Mouse (Mus musculus) cerebellum, postnatal 4 days (tissue): Measurements from ENCODE around the gene Ntpcr.

Experiments
- DNase-seq, 2 experiments: peaks; one replicate each; pipeline ENCODE4 v3.0.0; 2022; ENCODE audit warnings: low spot score in 2 of 2, mixed read lengths in 1 of 2

Gene Ntpcr

DNA sequence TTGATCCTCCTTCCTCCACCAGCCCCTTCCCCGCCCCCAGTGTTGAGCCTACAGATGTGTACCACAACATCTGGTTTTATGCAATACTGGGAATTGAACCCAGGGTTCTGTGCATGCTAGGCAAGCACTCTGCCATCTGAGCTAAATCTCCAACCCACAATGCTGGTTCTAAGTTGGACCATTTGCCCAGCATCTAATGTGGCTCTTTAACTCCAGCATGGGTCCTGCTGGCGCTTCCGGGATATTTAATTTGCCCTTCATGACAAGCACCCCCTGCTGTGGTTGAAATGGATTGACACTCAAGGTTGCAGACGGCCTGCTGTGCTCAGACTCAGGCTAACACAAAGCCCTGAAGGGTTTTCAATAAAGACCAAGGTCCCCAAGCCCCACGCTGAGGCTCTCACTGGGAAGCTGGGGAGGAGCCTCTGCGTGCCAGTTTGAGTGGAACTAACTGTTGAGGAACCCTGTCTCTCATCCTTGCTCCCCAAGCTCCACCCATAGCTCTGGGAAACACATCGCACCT, 43.6 kb downstream of the Ntpcr start:
- no peak for DNase-seq

DNA sequence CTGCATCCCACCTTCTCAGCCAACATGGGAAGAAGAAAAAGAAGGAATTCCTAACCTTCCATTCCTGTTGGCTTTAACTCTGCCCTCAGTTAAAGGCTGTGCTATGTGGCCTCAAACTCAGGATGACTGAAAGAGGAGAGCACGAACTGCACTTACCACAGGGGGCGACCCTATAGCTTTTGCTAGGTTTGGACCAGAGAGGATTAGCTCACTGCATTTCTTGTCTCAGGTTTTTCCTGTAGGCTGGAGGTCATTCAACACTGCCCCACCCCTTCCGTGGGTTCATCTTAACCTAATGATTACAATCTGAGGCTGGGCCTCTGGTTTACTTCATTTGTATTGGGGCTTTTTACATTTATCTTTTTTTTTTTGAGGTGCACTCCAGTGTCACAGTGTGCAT, 45.3 kb downstream of the Ntpcr start:
- no peak for DNase-seq

DNA sequence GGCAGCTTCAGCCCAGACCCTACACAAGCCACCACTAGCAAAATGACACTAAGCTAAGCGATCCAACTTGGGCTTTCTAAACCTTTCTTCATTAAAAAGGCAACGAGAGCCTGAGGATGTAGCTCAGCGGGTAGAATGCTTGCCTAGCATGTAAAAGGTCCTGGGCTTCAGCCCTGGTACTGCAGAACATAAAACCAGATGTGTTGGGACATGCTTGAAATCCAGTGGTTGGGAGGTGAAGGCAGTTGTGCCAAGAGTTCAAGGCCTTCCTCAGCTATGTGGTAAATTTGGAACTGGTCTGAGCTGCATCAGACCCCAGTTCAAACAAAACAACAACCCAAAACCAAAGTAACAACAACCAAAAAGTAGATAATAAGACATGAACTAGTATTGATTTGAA, 46.6 kb downstream of the Ntpcr start:
- DNase-seq, result no peak

DNA sequence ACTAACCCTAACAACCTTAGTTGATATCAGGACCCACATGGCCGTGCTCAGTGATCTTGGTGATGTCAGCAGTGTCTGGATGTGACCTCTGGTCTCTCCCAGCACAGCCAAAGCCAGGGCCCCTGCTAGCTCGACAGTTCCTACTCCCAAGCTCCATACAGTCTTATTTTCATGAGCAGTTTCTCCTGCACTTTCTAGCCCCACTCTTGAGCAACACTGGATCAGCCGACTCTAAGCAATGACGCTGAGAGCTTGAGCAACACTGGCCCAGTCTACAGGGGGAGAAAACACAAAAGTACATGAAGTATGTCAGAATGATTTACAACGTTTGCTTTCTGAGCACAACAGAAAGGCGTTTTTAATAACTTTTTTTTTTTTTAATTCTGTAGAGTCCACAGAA, 47.0 kb downstream of the Ntpcr start:
- DNase-seq, result no peak

DNA sequence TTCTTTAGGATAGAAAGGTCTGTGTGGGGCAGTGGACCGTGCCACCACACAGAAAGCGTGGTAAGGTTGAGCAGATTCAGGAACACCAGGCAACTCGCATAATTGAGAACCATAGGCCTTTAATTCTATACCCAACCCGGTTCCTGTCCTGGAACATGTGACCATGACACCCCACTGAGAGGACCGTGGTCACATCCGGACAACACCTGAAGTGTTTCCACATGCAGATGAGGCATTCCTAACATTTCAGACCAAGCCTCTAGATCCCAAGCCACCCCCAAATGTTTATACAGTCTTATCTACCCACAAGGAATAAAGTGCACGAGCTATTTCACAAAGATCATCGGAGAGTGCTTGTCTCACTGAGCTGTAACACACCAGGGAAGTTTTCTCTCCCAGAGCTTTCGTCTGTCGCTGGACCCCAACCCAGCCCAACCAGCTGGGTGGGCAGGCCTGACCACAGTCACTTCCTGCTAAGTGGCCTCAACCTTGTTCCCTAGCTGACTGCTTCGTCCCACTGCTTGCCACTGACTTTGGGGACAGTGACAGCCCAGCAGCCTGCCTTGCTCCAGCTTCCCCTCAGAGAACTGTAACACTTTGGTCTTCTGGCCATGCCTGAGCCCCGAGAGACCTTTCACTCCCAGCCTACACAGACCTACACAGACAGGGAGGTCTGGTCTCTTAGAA, 47.9 kb downstream of the Ntpcr start:
- no peak for DNase-seq

DNA sequence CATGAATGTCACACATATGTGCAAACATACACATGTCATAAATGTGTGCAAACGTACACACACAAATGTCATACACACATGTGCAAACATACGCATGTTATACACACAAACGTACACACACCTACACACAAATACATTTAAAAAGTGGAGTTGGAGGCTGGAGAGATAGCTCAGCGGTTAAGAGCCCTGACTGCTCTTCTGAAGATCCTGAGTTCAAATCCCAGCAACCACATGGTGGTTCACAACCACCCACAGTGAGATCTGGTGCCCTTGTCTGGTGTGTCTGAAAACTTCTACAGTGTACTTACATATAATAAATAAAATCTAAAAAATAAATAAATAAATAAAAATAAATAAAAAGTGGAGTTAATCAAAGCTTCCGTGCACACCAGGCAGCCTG, 49.2 kb downstream of the Ntpcr start:
- DNase-seq, result no peak

DNA sequence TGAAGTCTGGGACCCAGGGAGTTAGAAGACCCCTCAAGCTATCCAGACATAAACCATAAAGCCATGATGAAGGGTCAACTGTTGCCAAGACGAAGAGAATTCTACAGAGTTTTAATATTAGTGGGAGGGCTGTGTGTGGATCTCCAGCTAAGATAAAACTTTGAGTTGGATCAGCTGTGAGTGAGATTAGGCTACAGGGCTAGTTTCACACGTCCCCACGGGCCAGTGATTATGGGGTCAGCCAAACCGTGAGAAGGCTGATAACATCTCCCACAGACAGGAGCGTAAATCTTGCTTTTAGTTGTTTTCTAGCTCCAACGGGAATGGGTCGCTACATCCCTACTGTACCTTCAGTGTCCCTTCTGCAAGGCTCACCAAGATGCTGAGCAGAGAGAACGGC, 49.9 kb downstream of the Ntpcr start:
- DNase-seq, result no peak

DNA sequence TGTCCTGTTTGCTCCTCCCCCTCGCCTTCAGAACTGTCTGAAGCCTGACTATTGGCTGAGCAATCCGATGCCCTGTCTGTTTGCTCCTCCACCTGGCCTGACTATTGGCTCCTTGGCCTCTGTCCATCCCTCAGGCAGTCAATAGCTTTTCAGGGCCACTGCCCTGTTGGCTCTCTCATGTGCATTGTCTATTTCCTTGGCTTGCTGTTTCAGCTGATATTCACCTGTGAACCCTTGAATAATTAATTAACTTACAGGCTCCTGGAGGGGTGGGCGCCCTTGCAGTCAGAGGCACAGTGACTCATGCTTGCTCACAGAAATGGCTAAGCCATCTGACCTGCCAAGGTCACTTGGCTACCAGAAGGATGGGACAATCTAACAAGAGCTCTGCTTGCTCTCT, 52.4 kb downstream of the Ntpcr start:
- no peak for DNase-seq

DNA sequence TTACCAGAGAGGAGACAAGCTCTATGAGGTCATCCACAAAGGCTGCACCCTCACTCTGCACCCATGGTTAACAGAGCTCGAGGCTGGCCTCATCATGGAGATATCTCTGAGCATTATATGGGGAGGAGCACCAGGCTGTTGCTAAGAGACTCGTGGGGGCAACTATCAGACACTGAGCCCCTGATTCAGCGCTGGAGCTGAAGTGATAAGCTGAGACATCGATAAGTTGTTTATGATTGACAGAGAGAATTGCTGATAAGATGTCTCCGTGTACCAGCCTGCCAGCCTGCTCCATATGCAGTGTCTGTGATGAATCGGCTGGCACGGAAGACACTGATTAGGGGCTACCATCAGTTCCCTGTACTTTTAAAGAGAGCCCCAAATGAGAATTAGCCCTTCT, 57.1 kb downstream of the Ntpcr start:
- no peak for DNase-seq

DNA sequence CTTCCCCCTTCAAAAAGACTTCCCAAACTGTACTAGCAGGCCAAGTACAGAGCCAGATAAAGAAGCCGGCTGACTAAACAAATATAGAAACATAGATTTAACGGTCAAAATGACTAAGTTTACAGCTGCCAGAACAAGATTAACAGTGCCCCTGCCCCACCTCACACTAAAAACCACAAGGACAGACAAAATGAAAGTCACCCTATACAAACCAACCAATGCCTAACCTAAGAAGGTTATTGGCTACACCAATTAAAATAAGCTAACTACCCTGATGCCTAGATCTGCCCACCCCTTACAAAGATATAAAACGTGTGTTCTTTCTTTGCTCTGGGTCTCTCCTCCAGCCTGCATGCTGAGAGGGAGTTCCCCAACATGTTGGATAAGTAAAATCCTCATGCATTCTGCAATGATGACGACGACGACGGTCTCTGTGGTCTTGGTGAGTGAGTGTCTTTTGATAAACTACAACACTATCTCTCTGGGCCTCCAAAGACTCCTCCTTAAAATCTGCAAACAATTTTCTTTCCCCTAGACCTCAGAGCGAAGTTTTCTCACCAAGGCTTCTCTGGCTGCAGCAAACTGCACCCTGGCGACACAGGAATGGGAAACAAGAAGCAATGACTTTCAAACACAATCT, 63.2 kb downstream of the Ntpcr start:
- DNase-seq, result no peak

DNA sequence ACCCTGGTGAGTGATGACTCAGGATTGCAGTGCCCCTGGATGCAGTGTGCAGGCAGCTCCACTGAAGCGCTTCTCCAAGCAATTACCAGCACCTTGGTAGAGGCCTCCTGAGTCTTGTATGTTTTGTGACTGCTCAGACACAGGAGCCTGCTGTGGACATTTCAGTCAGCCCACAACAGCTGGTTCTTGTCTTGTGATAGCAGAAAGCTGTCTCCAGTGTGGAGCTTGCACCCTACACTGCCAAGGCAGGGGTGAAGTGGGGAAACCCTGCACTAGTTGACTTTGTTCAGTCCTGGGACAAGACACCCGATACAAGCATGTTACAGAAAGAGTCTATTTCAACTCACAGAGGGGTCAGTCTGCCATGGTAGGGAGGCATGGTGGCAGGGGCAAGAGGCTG, 65.6 kb downstream of the Ntpcr start:
- no peak for DNase-seq

DNA sequence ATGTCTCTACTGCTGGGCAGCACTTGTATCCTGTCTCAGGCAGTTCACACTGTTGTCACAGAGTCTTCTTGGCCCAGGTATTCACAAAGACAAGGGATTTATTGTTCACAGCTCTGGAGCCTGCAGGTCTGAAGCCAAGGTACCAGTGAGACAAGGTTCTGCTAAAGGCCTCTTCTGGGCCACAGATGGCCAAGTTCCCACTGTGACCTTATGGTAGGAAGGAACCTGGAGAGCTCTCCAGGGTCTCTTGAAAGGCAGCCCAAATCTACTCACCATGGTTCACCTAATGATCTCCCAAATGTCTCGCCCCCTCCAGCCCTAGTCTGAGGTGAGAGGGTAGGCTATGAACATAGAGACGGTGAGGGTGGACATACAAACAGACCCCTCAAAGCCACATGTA, 67.2 kb downstream of the Ntpcr start:
- no peak for DNase-seq
